9 mouse cellular contexts compared by ENCODE assay signal in genomic region chr11:4882892-4883627, GRCm38 (mm10). TPM values are rescaled to one million over a fixed set of nuclear protein-coding genes. Genes with fewer than 3 reads are reported as not detected.
DNase-seq lines count a peak whose midpoint lies in the region; ATAC-seq and TF ChIP-seq lines count a peak whose summit lies in the region.
"Had no signal": no experiment of that assay in that cellular context is flagged by ENCODE, and none has a peak within 500 bp of the region (broad histone marks: within the 10 kb centered on the region; RNA-seq: fewer than 3 reads in every experiment).

No protein-coding gene starts in this region.

- no peaks in the 10 kb centered on the region for H3K36me3 ChIP-seq in heart, embryonic 15.5 days
- peaks cover 3% of the 10 kb centered on the region; the same call in 1 of the 2 replicates for H3K36me3 ChIP-seq in liver, adult 2 months (ENCODE audit: control insufficient read depth, insufficient read depth, low read length)
- H3K36me3 ChIP-seq in stomach, embryonic 16.5 days (ENCODE audit: control insufficient read depth, insufficient read depth, low read length) = no peaks in the 10 kb centered on the region

- H3K4me1 ChIP-seq in heart, embryonic 15.5 days (replicated peaks) = peaks cover 8% of the 10 kb centered on the region
- H3K4me1 ChIP-seq in liver, adult 2 months (ENCODE audit: control insufficient read depth, insufficient read depth, low read length) = peaks cover 28% of the 10 kb centered on the region
- peaks cover 8% of the 10 kb centered on the region for H3K4me1 ChIP-seq in stomach, embryonic 16.5 days (ENCODE audit: control insufficient read depth, insufficient read depth, low read length)
- H3K4me1 ChIP-seq: limb, embryonic 15.5 days had no signal

- no peak overlapping the region for H3K4me2 ChIP-seq in heart, embryonic 15.5 days
- 0 out of 2 replicates have a peak overlapping the region, but pooled peaks have one; percentile 13 for H3K4me2 ChIP-seq in stomach, embryonic 16.5 days (ENCODE audit: low read depth, low read length)
- H3K4me2 ChIP-seq: limb, embryonic 15.5 days had no signal

- no peak for TF ChIP-seq POLR2A in liver, adult 2 months (IDR thresholded peaks at IDR 0.05; ENCODE audit: extremely low read depth, insufficient read depth, low read length)

- no peak overlapping the region for H3K9ac ChIP-seq in heart, embryonic 15.5 days
- peak overlapping the region; percentile 24 for H3K9ac ChIP-seq in liver, adult 2 months (ENCODE audit: low read depth, low read length)
- 0 out of 2 replicates have a peak overlapping the region, but pooled peaks have one; percentile 9 for H3K9ac ChIP-seq in stomach, embryonic 16.5 days (ENCODE audit: low read length)
- H3K9ac ChIP-seq: limb, embryonic 15.5 days had no signal

- H3K79me2 ChIP-seq in liver, adult 2 months (ENCODE audit: control insufficient read depth, insufficient read depth, low read length) = peaks cover 10% of the 10 kb centered on the region; the same call in 1 of the 2 replicates

- peak; percentile 37 for TF ChIP-seq CTCF in left cerebral cortex, adult 2 months (IDR thresholded peaks at IDR 0.05)
- peak; percentile 67 for TF ChIP-seq CTCF in liver, adult 2 months (IDR thresholded peaks at IDR 0.05; ENCODE audit: low read depth, low read length)

- intact Hi-C loops in left cerebral cortex, adult 2 months (cut with DNase I) = no loop called here
- intact Hi-C loops in left cerebral cortex, postnatal 25 days (cut with DNase I) = no loop called here

- no peak overlapping the region for H3K27ac ChIP-seq in left cerebral cortex, adult 2 months
- H3K27ac ChIP-seq in heart, embryonic 15.5 days = no peak overlapping the region
- peak overlapping the region; percentile 66 for H3K27ac ChIP-seq in liver, adult 2 months (replicated peaks; ENCODE audit: insufficient read depth, low read depth, low read length)
- peak overlapping the region; percentile 58 for H3K27ac ChIP-seq in stomach, embryonic 16.5 days (ENCODE audit: low read length)
- H3K27ac ChIP-seq: limb, embryonic 15.5 days had no signal

- no peaks in the 10 kb centered on the region for H3K9me3 ChIP-seq in heart, embryonic 15.5 days (replicated peaks)
- H3K9me3 ChIP-seq in stomach, embryonic 16.5 days (replicated peaks; ENCODE audit: control insufficient read depth, low read length) = no peaks in the 10 kb centered on the region
- H3K9me3 ChIP-seq: limb, embryonic 15.5 days had no signal

- DNase-seq in left cerebral cortex, adult 2 months (ENCODE audit: extremely low spot score in 1 of 2, low spot score in 2 of 2) = no peak
- DNase-seq in left cerebral cortex, postnatal 25 days (ENCODE audit: low spot score in 2 of 2) = no peak
- DNase-seq in WW6 (ENCODE audit: low read depth, low spot score) = peak; percentile 79
- DNase-seq in liver, adult 2 months (ENCODE audit: extremely low read depth, low read depth, low spot score) = peak; percentile 99
- no peak for DNase-seq in layer of hippocampus, postnatal 14 days (ENCODE audit: low spot score in 2 of 2)

- WGBS in heart, embryonic 15.5 days = 42% methylated on average over 14 of the region's 14 CpGs
- WGBS in liver, adult 2 months = 15% methylated on average over 14 of the region's 14 CpGs
- WGBS in stomach, embryonic 16.5 days = 41% methylated on average over 14 of the region's 14 CpGs

- ATAC-seq in heart, embryonic 15.5 days (replicated peaks; ENCODE audit: insufficient number of reproducible peaks, insufficient read depth, low FRiP score, low read depth) = peak; percentile 55; the same call in 1 of the 2 replicates
- peak; percentile 85 for ATAC-seq in stomach, embryonic 16.5 days (ENCODE audit: insufficient read depth, low FRiP score)
- ATAC-seq in megakaryocyte-erythroid progenitor cell, adult 5-6 weeks (replicated peaks; ENCODE audit: low FRiP score, low TSS enrichment, poor library complexity, severe bottlenecking) = no peak

- H3K27me3 ChIP-seq in heart, embryonic 15.5 days = no peaks in the 10 kb centered on the region
- no peaks in the 10 kb centered on the region for H3K27me3 ChIP-seq in liver, adult 2 months (ENCODE audit: control insufficient read depth, insufficient read depth, low read length)
- no peaks in the 10 kb centered on the region for H3K27me3 ChIP-seq in stomach, embryonic 16.5 days (ENCODE audit: control insufficient read depth, insufficient read depth, low read length)
- H3K27me3 ChIP-seq: limb, embryonic 15.5 days had no signal

- no peak overlapping the region for H3K4me3 ChIP-seq in left cerebral cortex, adult 2 months
- H3K4me3 ChIP-seq in heart, embryonic 15.5 days = no peak overlapping the region
- peak overlapping the region; percentile 5; the same call in 1 of the 2 replicates for H3K4me3 ChIP-seq in liver, adult 2 months (ENCODE audit: insufficient read depth, low read depth, low read length)
- no peak overlapping the region for H3K4me3 ChIP-seq in stomach, embryonic 16.5 days (replicated peaks; ENCODE audit: low read length)
- H3K4me3 ChIP-seq: limb, embryonic 15.5 days had no signal

RNA-seq across cellular contexts. Expression of gene Nipsnap1, which starts 9.3 kb away (rescaled TPM):
- 10 to 100 TPM; 84.8 to 85.8 TPM for total RNA-seq in left cerebral cortex, adult 2 months (2021)
- total RNA-seq in left cerebral cortex, postnatal 25 days (2021) = 10 to 100 TPM; 76.3 to 86.3 TPM
- 20.7 and 29.3 TPM in 2 replicates for polyA plus RNA-seq in heart, embryonic 15.5 days (2015; fragmentation: Nextera tagmentation; extraction: Ambion mirVana)
- 217 and 226 TPM in 2 replicates for total RNA-seq in liver, adult 2 months (2014; rRNA removed)
- polyA plus RNA-seq in liver, adult 2 months (2012; rRNA removed) = 294 and 337 TPM in 2 replicates
- 53.4 and 57.0 TPM in 2 replicates for polyA plus RNA-seq in stomach, embryonic 16.5 days (2015; fragmentation: Nextera tagmentation; extraction: Ambion mirVana)
- 10 to 100 TPM; 83.4 to 91.1 TPM for total RNA-seq in layer of hippocampus, postnatal 14 days (2021)
- 12.1 and 17.8 TPM in 2 replicates for total RNA-seq in megakaryocyte-erythroid progenitor cell, adult 5-6 weeks (2014; fragmentation: Nextera tagmentation)
- total RNA-seq in megakaryocyte-erythroid progenitor cell, adult 5-6 weeks (2017) = 11.6 and 13.7 TPM in 2 replicates

RNA-seq across cellular contexts. Expression of gene Thoc5, which starts 12.1 kb away (rescaled TPM):
- total RNA-seq in left cerebral cortex, adult 2 months (2021) = 10 to 100 TPM; 37.4 to 38.9 TPM
- 10 to 100 TPM; 34.4 to 37.6 TPM for total RNA-seq in left cerebral cortex, postnatal 25 days (2021)
- 18.9 and 22.5 TPM in 2 replicates for polyA plus RNA-seq in heart, embryonic 15.5 days (2015; fragmentation: Nextera tagmentation; extraction: Ambion mirVana)
- total RNA-seq in liver, adult 2 months (2014; rRNA removed) = 8.8 and 10.0 TPM in 2 replicates
- 9.6 and 10.4 TPM in 2 replicates for polyA plus RNA-seq in liver, adult 2 months (2012; rRNA removed)
- polyA plus RNA-seq in stomach, embryonic 16.5 days (2015; fragmentation: Nextera tagmentation; extraction: Ambion mirVana) = 29.8 and 30.3 TPM in 2 replicates
- 10 to 100 TPM; 35.5 to 40.3 TPM for total RNA-seq in layer of hippocampus, postnatal 14 days (2021)
- total RNA-seq in megakaryocyte-erythroid progenitor cell, adult 5-6 weeks (2014; fragmentation: Nextera tagmentation) = 38.3 and 51.3 TPM in 2 replicates
- total RNA-seq in megakaryocyte-erythroid progenitor cell, adult 5-6 weeks (2017) = 66.9 and 68.5 TPM in 2 replicates

RNA-seq across cellular contexts. Expression of gene Nf2, which starts 33.7 kb away (rescaled TPM):
- total RNA-seq in left cerebral cortex, adult 2 months (2021) = 10 to 100 TPM; 74.3 to 74.7 TPM
- 10 to 100 TPM; 76.2 to 76.5 TPM for total RNA-seq in left cerebral cortex, postnatal 25 days (2021)
- 39.3 and 43.8 TPM in 2 replicates for polyA plus RNA-seq in heart, embryonic 15.5 days (2015; fragmentation: Nextera tagmentation; extraction: Ambion mirVana)
- 10.8 and 11.1 TPM in 2 replicates for total RNA-seq in liver, adult 2 months (2014; rRNA removed)
- 14.6 and 16.4 TPM in 2 replicates for polyA plus RNA-seq in liver, adult 2 months (2012; rRNA removed)
- 39.6 and 43.4 TPM in 2 replicates for polyA plus RNA-seq in stomach, embryonic 16.5 days (2015; fragmentation: Nextera tagmentation; extraction: Ambion mirVana)
- 100 to 1,000 TPM; 148 to 156 TPM for total RNA-seq in layer of hippocampus, postnatal 14 days (2021)
- 39.0 and 45.3 TPM in 2 replicates for total RNA-seq in megakaryocyte-erythroid progenitor cell, adult 5-6 weeks (2014; fragmentation: Nextera tagmentation)
- 68.1 and 86.7 TPM in 2 replicates for total RNA-seq in megakaryocyte-erythroid progenitor cell, adult 5-6 weeks (2017)

Comparison
In these comparisons a context has a peak if more than half of its experiments do, and no peak if none do; other contexts are left out.
1. DNase-seq: peak in WW6 (single experiment) and liver, adult 2 months (single experiment); none in left cerebral cortex, adult 2 months (0 of 2), left cerebral cortex, postnatal 25 days (0 of 2) and layer of hippocampus, postnatal 14 days (0 of 2).
2. H3K27ac ChIP-seq: peak in liver, adult 2 months (single experiment) and stomach, embryonic 16.5 days (single experiment); none in left cerebral cortex, adult 2 months (single experiment) and heart, embryonic 15.5 days (single experiment).
3. RNA of gene Nipsnap1, which starts 9.3 kb away (total RNA-seq): 217 to 226 TPM in liver, adult 2 months, 83.4 to 91.1 TPM in layer of hippocampus, postnatal 14 days, 76.3 to 86.3 TPM in left cerebral cortex, postnatal 25 days and 84.8 to 85.8 TPM in left cerebral cortex, adult 2 months; 11.6 to 17.8 TPM in megakaryocyte-erythroid progenitor cell, adult 5-6 weeks; every median in the first group is over 4 times any median in the second.